Mouse (Mus musculus) limb, embryonic 15.5 days (tissue): Measurements from ENCODE around the gene Krt9. TPM values are rescaled to one million over a fixed set of nuclear protein-coding genes. Genes with fewer than 3 reads are reported as not detected.

Experiments used
- ATAC-seq: fragments of 200-750 bp; cut with Nextera tagmentation; 2 replicates; pipeline ENCODE4 v1.8.0; 2017; ENCODE audit warnings: low read depth, moderate TSS enrichment; ENCODE audit not compliant: insufficient number of reproducible peaks, low FRiP score, low TSS enrichment
- H3K27ac ChIP-seq: fragments of 300-500 bp; sonication (generic); 2 replicates; pipeline ENCODE4 v1.5.1; 2015; ENCODE audit warnings: moderate library complexity, mild to moderate bottlenecking, inconsistent platforms
- H3K27me3 ChIP-seq: fragments of 300-500 bp; sonication (generic); 2 replicates; pipeline ENCODE4 v1.6.1; 2015; ENCODE audit warnings: inconsistent platforms
- H3K36me3 ChIP-seq: fragments of 300-500 bp; sonication (generic); 2 replicates; pipeline ENCODE4 v1.6.1; 2015; ENCODE audit warnings: inconsistent platforms
- H3K4me1 ChIP-seq: fragments of 300-500 bp; sonication (generic); 2 replicates; pipeline ENCODE4 v1.6.1; 2015; ENCODE audit warnings: inconsistent platforms
- H3K4me2 ChIP-seq: fragments of 300-500 bp; sonication (generic); 2 replicates; pipeline ENCODE4 v1.6.1; 2015; ENCODE audit warnings: mild to moderate bottlenecking, inconsistent platforms
- H3K4me3 ChIP-seq: fragments of 300-500 bp; sonication (generic); 2 replicates; pipeline ENCODE4 v1.5.1; 2015; ENCODE audit warnings: mild to moderate bottlenecking, inconsistent platforms
- H3K9ac ChIP-seq: fragments of 300-500 bp; sonication (generic); 2 replicates; pipeline ENCODE4 v1.6.1; 2015; ENCODE audit warnings: inconsistent platforms
- H3K9me3 ChIP-seq: fragments of 300-500 bp; sonication (generic); 2 replicates; pipeline ENCODE4 v1.6.1; 2016; ENCODE audit warnings: inconsistent platforms
- WGBS: fragments of 180-500 bp; shearing (Covaris S2); methylation state at CpG from one replicate; pipeline ENCODE4 v1.1.7; 2015; 5-methylcytosine and 5-hydroxymethylcytosine counted together
- polyA plus RNA-seq: library from polyadenylated mRNA; unstranded; fragments of >200 nt; fragmentation: Nextera tagmentation; extraction: Ambion mirVana; gene quantifications from 2 replicates; pipeline ENCODE4 v1.2.1, GENCODE M21; 2015

Gene Krt9
- polyA plus RNA-seq, 1 experiment from 2014 or later, result 0.13 TPM

- no peak overlapping the region for H3K9ac ChIP-seq
- ATAC-seq, result no peak
- H3K4me2 ChIP-seq, result no peak overlapping the region
- H3K27ac ChIP-seq, result no peak overlapping the region
- no peaks in the 10 kb centered on the region for H3K36me3 ChIP-seq
- WGBS, result 49% methylated on average over 5 of the region's 5 CpGs
- H3K4me1 ChIP-seq, result peaks cover 18% of the 10 kb centered on the region
- peaks cover 32% of the 10 kb centered on the region for H3K27me3 ChIP-seq
- no peak overlapping the region for H3K4me3 ChIP-seq
- H3K9me3 ChIP-seq, result no peaks in the 10 kb centered on the region
Observed at GRCm38 (mm10) chr11:100147566-100148353, 45.3 kb downstream of the Krt9 start.

GRCm38 (mm10) chr11:100145858-100146560, 47.0 kb downstream of the Krt9 start:
- Histone ChIP-seq H3K9ac (no peak overlapping the region), H3K9me3 (no peaks in the 10 kb centered on the region), H3K4me3 (peak overlapping the region; percentile 27), H3K4me1 (peaks cover 19% of the 10 kb centered on the region), H3K4me2 (peak overlapping the region; percentile 48), H3K27ac (no peak overlapping the region), H3K27me3 (peaks cover 32% of the 10 kb centered on the region), H3K36me3 (no peaks in the 10 kb centered on the region)
- no peak for ATAC-seq
- WGBS, result 5% methylated on average over 13 of the region's 13 CpGs

- H3K27me3 ChIP-seq, result peaks cover 32% of the 10 kb centered on the region
- 3% methylated on average over 20 of the region's 20 CpGs for WGBS
Observed at GRCm38 (mm10) chr11:100145104-100145503, 47.9 kb downstream of the Krt9 start.

GRCm38 (mm10) chr11:100140966-100141365, 52.1 kb downstream of the Krt9 start:
- Histone ChIP-seq H3K4me3 (no peak overlapping the region), H3K9me3 (no peaks in the 10 kb centered on the region), H3K9ac (no peak overlapping the region), H3K4me2 (no peak overlapping the region), H3K36me3 (no peaks in the 10 kb centered on the region), H3K4me1 (peaks cover 30% of the 10 kb centered on the region), H3K27ac (no peak overlapping the region), H3K27me3 (peaks cover 25% of the 10 kb centered on the region)
- 72% methylated on average over 21 of the region's 21 CpGs for WGBS
- ATAC-seq, result no peak

More at GRCm38 (mm10) chr11:100145104-100145503, 47.9 kb downstream of the Krt9 start:
- Histone ChIP-seq H3K27ac (no peak overlapping the region), H3K4me2 (peak overlapping the region; percentile 48), H3K9me3 (no peaks in the 10 kb centered on the region), H3K4me1 (peaks cover 23% of the 10 kb centered on the region), H3K36me3 (no peaks in the 10 kb centered on the region), H3K9ac (no peak overlapping the region), H3K4me3 (peak overlapping the region; percentile 27)
- ATAC-seq, result no peak

- H3K4me2 ChIP-seq, result no peak overlapping the region
- H3K36me3 ChIP-seq, result no peaks in the 10 kb centered on the region
- peaks cover 26% of the 10 kb centered on the region for H3K4me1 ChIP-seq
- H3K9me3 ChIP-seq, result no peaks in the 10 kb centered on the region
- H3K9ac ChIP-seq, result no peak overlapping the region
- no peak for ATAC-seq
- H3K27ac ChIP-seq, result no peak overlapping the region
- H3K27me3 ChIP-seq, result peaks cover 9% of the 10 kb centered on the region
- WGBS, result 54% methylated on average over 2 of the region's 2 CpGs
- no peak overlapping the region for H3K4me3 ChIP-seq
Observed at GRCm38 (mm10) chr11:100139391-100139790, 53.7 kb downstream of the Krt9 start.

- Histone ChIP-seq H3K4me2 (no peak overlapping the region), H3K36me3 (no peaks in the 10 kb centered on the region), H3K4me3 (no peak overlapping the region), H3K4me1 (peaks cover 28% of the 10 kb centered on the region), H3K9me3 (no peaks in the 10 kb centered on the region), H3K27me3 (peaks cover 4% of the 10 kb centered on the region; the same call in 1 of the 2 replicates), H3K27ac (no peak overlapping the region), H3K9ac (no peak overlapping the region)
- WGBS, result 57% methylated on average over 7 of the region's 7 CpGs
- ATAC-seq, result no peak
Observed at GRCm38 (mm10) chr11:100138809-100139208, 54.2 kb downstream of the Krt9 start.

- H3K4me3 ChIP-seq, result no peak overlapping the region
- 32% methylated on average over 5 of the region's 5 CpGs for WGBS
- H3K36me3 ChIP-seq, result no peaks in the 10 kb centered on the region
- H3K27me3 ChIP-seq, result 0 out of 2 replicates have a peak, but pooled peaks cover 2% of the 10 kb centered on the region
- H3K4me2 ChIP-seq, result no peak overlapping the region
- no peak overlapping the region for H3K9ac ChIP-seq
- H3K27ac ChIP-seq, result no peak overlapping the region
- no peaks in the 10 kb centered on the region for H3K9me3 ChIP-seq
- peaks cover 33% of the 10 kb centered on the region for H3K4me1 ChIP-seq
- no peak for ATAC-seq
Observed at GRCm38 (mm10) chr11:100137693-100138092, 55.4 kb downstream of the Krt9 start.

Other genes starting within 250 kb of the Krt9 start
- not detected in 2 replicates for gene Krtap9-5, start 244.8 kb downstream of the Krt9 start, polyA plus RNA-seq
- gene Krtap29-1, start 214.2 kb downstream of the Krt9 start, polyA plus RNA-seq, result not detected in 2 replicates
- gene Krtap16-1, start 206.6 kb downstream of the Krt9 start, polyA plus RNA-seq, result 0.09 TPM in 1 of 2 replicates, not detected in the other
- 0.47 and 0.48 TPM in 2 replicates for gene Krtap17-1, start 199.3 kb downstream of the Krt9 start, polyA plus RNA-seq
- 0.18 and 0.58 TPM in 2 replicates for gene Krt33a, start 177.0 kb downstream of the Krt9 start, polyA plus RNA-seq
- 1.1 and 1.7 TPM in 2 replicates for gene Krt33b, start 163.4 kb downstream of the Krt9 start, polyA plus RNA-seq
- gene Krt34, start 151.7 kb downstream of the Krt9 start, polyA plus RNA-seq, result 1.1 and 2.6 TPM in 2 replicates
- gene Krt31, start 142.7 kb downstream of the Krt9 start, polyA plus RNA-seq, result 2.5 and 5.4 TPM in 2 replicates
- 2.0 and 2.4 TPM in 2 replicates for gene Krt32, start 105.0 kb downstream of the Krt9 start, polyA plus RNA-seq
- gene Krt35, start 97.0 kb downstream of the Krt9 start, polyA plus RNA-seq, result 23.6 and 26.4 TPM in 2 replicates
- gene Krt36, start 87.6 kb downstream of the Krt9 start, polyA plus RNA-seq, result 55.9 and 83.7 TPM in 2 replicates
- gene Krt13, start 71.7 kb downstream of the Krt9 start, polyA plus RNA-seq, result 50.3 and 60.2 TPM in 2 replicates
- gene Krt15, start 57.3 kb downstream of the Krt9 start, polyA plus RNA-seq, result 1,213 and 1,252 TPM in 2 replicates
- 417 and 437 TPM in 2 replicates for gene Krt19, start 44.6 kb downstream of the Krt9 start, polyA plus RNA-seq
- gene Krt14, start 14.3 kb upstream of the Krt9 start, polyA plus RNA-seq, result 1,243 and 1,298 TPM in 2 replicates
- gene Krt16, start 55.7 kb upstream of the Krt9 start, polyA plus RNA-seq, result 11.7 and 16.2 TPM in 2 replicates
- gene Krt17, start 67.8 kb upstream of the Krt9 start, polyA plus RNA-seq, result 264 and 267 TPM in 2 replicates
- gene Krt42, start 76.6 kb upstream of the Krt9 start, polyA plus RNA-seq, result 0.15 TPM in 1 of 2 replicates, not detected in the other
- 1,535 and 1,764 TPM in 2 replicates for gene Eif1, start 126.6 kb upstream of the Krt9 start, polyA plus RNA-seq
- 3.1 and 4.0 TPM in 2 replicates for gene Gast, start 141.2 kb upstream of the Krt9 start, polyA plus RNA-seq
- 1.9 and 2.8 TPM in 2 replicates for gene Hap1, start 162.9 kb upstream of the Krt9 start, polyA plus RNA-seq
- 305 and 309 TPM in 2 replicates for gene Jup, start 204.5 kb upstream of the Krt9 start, polyA plus RNA-seq
- 107 and 114 TPM in 2 replicates for gene P3h4, start 221.6 kb upstream of the Krt9 start, polyA plus RNA-seq
- 210 and 239 TPM in 2 replicates for gene Fkbp10, start 222.5 kb upstream of the Krt9 start, polyA plus RNA-seq
- 137 and 141 TPM in 2 replicates for gene Nt5c3b, start 248.6 kb upstream of the Krt9 start, polyA plus RNA-seq
- 0.64 and 0.70 TPM in 2 replicates for gene Klhl10, start 248.7 kb upstream of the Krt9 start, polyA plus RNA-seq